Mouse (Mus musculus): ENCODE data around the gene Slc24a4.
"Not testable (repeated sequence)": the region's sequence is repeated elsewhere in the genome, so short reads cannot be mapped to it uniquely, and the experiment has no call there.

Gene Slc24a4

GRCm38 (mm10) chr12:102250316-102250715 lies 121.8 kb downstream of the Slc24a4 start:
- DNase-seq (ENCODE audit: low spot score) = no peak

- DNase-seq (ENCODE audit: low spot score) = no peak
Measured at GRCm38 (mm10) chr12:102251070-102251469, 122.5 kb downstream of the Slc24a4 start.

GRCm38 (mm10) chr12:102251985-102252384 lies 123.5 kb downstream of the Slc24a4 start:
- DNase-seq (ENCODE audit: low spot score) = no peak

- no peak for DNase-seq (ENCODE audit: low spot score)
Measured at GRCm38 (mm10) chr12:102252525-102252924, 124.0 kb downstream of the Slc24a4 start.

GRCm38 (mm10) chr12:102255012-102255411 lies 126.5 kb downstream of the Slc24a4 start:
- no peak for DNase-seq (ENCODE audit: low spot score)

GRCm38 (mm10) chr12:102258522-102259112 lies 130.1 kb downstream of the Slc24a4 start:
- no peak for DNase-seq (ENCODE audit: low spot score)

- no peak for DNase-seq (ENCODE audit: low spot score)
Measured at GRCm38 (mm10) chr12:102261933-102262396, 133.4 kb downstream of the Slc24a4 start.

GRCm38 (mm10) chr12:102262809-102263208 lies 134.3 kb downstream of the Slc24a4 start:
- DNase-seq (ENCODE audit: low spot score) = no peak

GRCm38 (mm10) chr12:102263249-102263648 lies 134.7 kb downstream of the Slc24a4 start:
- no peak for DNase-seq (ENCODE audit: low spot score)

- no peak for DNase-seq (ENCODE audit: low spot score)
Measured at GRCm38 (mm10) chr12:102266433-102266832, 137.9 kb downstream of the Slc24a4 start.

GRCm38 (mm10) chr12:102269144-102269543 lies 140.6 kb downstream of the Slc24a4 start:
- DNase-seq (ENCODE audit: low spot score) = no peak

- DNase-seq (ENCODE audit: low spot score) = no peak
Measured at GRCm38 (mm10) chr12:102270776-102271405, 142.4 kb downstream of the Slc24a4 start.

- DNase-seq (ENCODE audit: low spot score) = no peak
Measured at GRCm38 (mm10) chr12:102271447-102271846, 142.9 kb downstream of the Slc24a4 start.

- no peak for DNase-seq (ENCODE audit: low spot score)
Measured at GRCm38 (mm10) chr12:102275833-102276443, 147.4 kb downstream of the Slc24a4 start.

GRCm38 (mm10) chr12:102280290-102280689 lies 151.8 kb downstream of the Slc24a4 start:
- not testable (repeated sequence) for DNase-seq (ENCODE audit: low spot score)

- no peak for DNase-seq (ENCODE audit: low spot score)
Measured at GRCm38 (mm10) chr12:102280867-102281503, 152.5 kb downstream of the Slc24a4 start.

- no peak for DNase-seq (ENCODE audit: low spot score)
Measured at GRCm38 (mm10) chr12:102282126-102282525, 153.6 kb downstream of the Slc24a4 start.

GRCm38 (mm10) chr12:102282763-102283482 lies 154.4 kb downstream of the Slc24a4 start, which contains the start of gene Rin3:
Gene Rin3 (plus strand): TSS chr12:102283048.
- DNase-seq (ENCODE audit: low spot score) = no peak

GRCm38 (mm10) chr12:102283483-102284266 lies 155.1 kb downstream of the Slc24a4 start:
- no peak for DNase-seq (ENCODE audit: low spot score)

- DNase-seq (ENCODE audit: low spot score) = no peak
Measured at GRCm38 (mm10) chr12:102284267-102284610, 155.7 kb downstream of the Slc24a4 start.

GRCm38 (mm10) chr12:102284618-102285159 lies 156.2 kb downstream of the Slc24a4 start:
- no peak for DNase-seq (ENCODE audit: low spot score)
